Mouse (Mus musculus): Measurements from ENCODE around the gene Capn12. TPM values are rescaled to one million over a fixed set of nuclear protein-coding genes. Genes with fewer than 3 reads are reported as not detected.

Capn12 gene
- polyA plus RNA-seq, 1 experiment from 2014 or later: 0.29 TPM

Other genes with a start within 250 kb of the Capn12 start
- 2.1 and 3.0 TPM in 2 replicates for gene Fbxo27, start 188.6 kb upstream of the Capn12 start, polyA plus RNA-seq (2015; fragmentation: Nextera tagmentation; extraction: Ambion mirVana)
- gene Fbxo17, start 164.6 kb upstream of the Capn12 start, polyA plus RNA-seq (2015; fragmentation: Nextera tagmentation; extraction: Ambion mirVana): 5.1 and 6.1 TPM in 2 replicates
- gene Mrps12, start 139.6 kb upstream of the Capn12 start, polyA plus RNA-seq (2015; fragmentation: Nextera tagmentation; extraction: Ambion mirVana): 134 and 146 TPM in 2 replicates
- gene Sars2, start 139.4 kb upstream of the Capn12 start, polyA plus RNA-seq (2015; fragmentation: Nextera tagmentation; extraction: Ambion mirVana): 25.2 and 28.0 TPM in 2 replicates
- gene Ccer2, start 125.2 kb upstream of the Capn12 start, polyA plus RNA-seq (2015; fragmentation: Nextera tagmentation; extraction: Ambion mirVana): not detected in 2 replicates
- gene Sirt2, start 114.7 kb upstream of the Capn12 start, polyA plus RNA-seq (2015; fragmentation: Nextera tagmentation; extraction: Ambion mirVana): 71.9 and 77.6 TPM in 2 replicates
- 46.2 and 49.1 TPM in 2 replicates for gene Nfkbib, start 113.9 kb upstream of the Capn12 start, polyA plus RNA-seq (2015; fragmentation: Nextera tagmentation; extraction: Ambion mirVana)
- 5.2 and 5.9 TPM in 2 replicates for gene Rinl, start 92.5 kb upstream of the Capn12 start, polyA plus RNA-seq (2015; fragmentation: Nextera tagmentation; extraction: Ambion mirVana)
- gene Hnrnpl, start 72.9 kb upstream of the Capn12 start, polyA plus RNA-seq (2015; fragmentation: Nextera tagmentation; extraction: Ambion mirVana): 142 and 146 TPM in 2 replicates
- gene Ech1, start 56.2 kb upstream of the Capn12 start, polyA plus RNA-seq (2015; fragmentation: Nextera tagmentation; extraction: Ambion mirVana): 347 and 378 TPM in 2 replicates
- 2,407 and 2,590 TPM in 2 replicates for gene Lgals4, start 47.6 kb upstream of the Capn12 start, polyA plus RNA-seq (2015; fragmentation: Nextera tagmentation; extraction: Ambion mirVana)
- gene Lgals7, start 17.6 kb upstream of the Capn12 start, polyA plus RNA-seq (2015; fragmentation: Nextera tagmentation; extraction: Ambion mirVana): 0.56 and 0.97 TPM in 2 replicates
- gene Actn4, start 80.9 kb downstream of the Capn12 start, polyA plus RNA-seq (2015; fragmentation: Nextera tagmentation; extraction: Ambion mirVana): 402 and 447 TPM in 2 replicates
- 355 and 362 TPM in 2 replicates for gene Eif3k, start 100.4 kb downstream of the Capn12 start, polyA plus RNA-seq (2015; fragmentation: Nextera tagmentation; extraction: Ambion mirVana)
- 6.9 and 7.3 TPM in 2 replicates for gene Map4k1, start 100.6 kb downstream of the Capn12 start, polyA plus RNA-seq (2015; fragmentation: Nextera tagmentation; extraction: Ambion mirVana)
- gene Ryr1, start 243.8 kb downstream of the Capn12 start, polyA plus RNA-seq (2015; fragmentation: Nextera tagmentation; extraction: Ambion mirVana): 0.66 and 0.82 TPM in 2 replicates